Mouse (Mus musculus): Measurements from ENCODE around the gene Grb10. TPM values are rescaled to one million over a fixed set of nuclear protein-coding genes. Genes with fewer than 3 reads are reported as not detected.

The Grb10 gene
- total and polyA plus RNA-seq, 2 experiments: 3.0 to 4.0 TPM

DNA sequence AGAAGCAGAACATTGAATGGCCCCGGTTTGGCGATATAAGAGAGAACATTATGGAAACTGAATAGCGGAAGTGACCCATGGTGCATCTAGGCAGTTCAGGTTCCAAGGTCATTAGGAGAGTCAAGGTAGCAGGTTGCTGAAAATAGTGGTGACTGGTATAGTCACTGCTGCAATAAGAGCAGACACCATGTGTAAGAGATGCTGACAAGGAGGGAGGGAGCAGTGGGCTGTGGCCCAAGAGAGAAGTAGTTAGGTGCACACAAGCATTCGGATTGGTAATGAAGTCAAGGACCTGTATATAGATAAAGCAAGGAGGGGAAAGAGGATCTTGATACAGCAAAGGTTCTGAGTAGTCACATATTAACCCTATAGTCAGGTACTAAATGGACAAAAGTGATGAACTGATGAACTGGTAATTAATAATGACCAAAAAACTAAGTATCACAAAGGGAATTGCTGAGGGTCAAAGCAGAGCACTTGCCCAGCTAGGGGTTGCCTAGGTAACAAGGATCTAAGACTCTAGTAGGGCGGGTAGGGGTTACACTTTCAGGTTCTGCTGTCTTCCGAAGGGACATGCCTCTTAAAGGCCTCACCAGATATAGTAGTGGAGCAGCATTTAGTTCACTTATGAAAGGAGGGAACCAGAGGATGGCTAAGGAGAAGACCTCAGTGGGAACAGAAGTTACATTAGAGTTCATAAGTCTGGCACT is 65.9 kb downstream of the Grb10 start:
- Histone ChIP-seq H3K27ac (replicated peaks; ENCODE audit: insufficient read depth, low read depth, low read length) (no peak overlapping the region), H3K4me1 (ENCODE audit: control insufficient read depth, insufficient read depth, low read length) (no peaks in the 10 kb centered on the region; the same call in 1 of the 2 replicates), H3K79me2 (ENCODE audit: control insufficient read depth, insufficient read depth, low read length) (no peaks in the 10 kb centered on the region), H3K9ac (ENCODE audit: low read depth, low read length) (no peak overlapping the region), H3K4me3 (ENCODE audit: insufficient read depth, low read depth, low read length) (no peak overlapping the region), H3K27me3 (ENCODE audit: control insufficient read depth, insufficient read depth, low read length) (no peaks in the 10 kb centered on the region), H3K36me3 (ENCODE audit: control insufficient read depth, insufficient read depth, low read length) (no peaks in the 10 kb centered on the region)
- TF ChIP-seq CTCF (IDR thresholded peaks at IDR 0.05; ENCODE audit: low read depth, low read length): no peak
- no peak for TF ChIP-seq POLR2A (IDR thresholded peaks at IDR 0.05; ENCODE audit: extremely low read depth, insufficient read depth, low read length)
- no peak for DNase-seq (ENCODE audit: extremely low read depth, low read depth, low spot score)
- 96% methylated on average over 6 of the region's 6 CpGs for WGBS

DNA sequence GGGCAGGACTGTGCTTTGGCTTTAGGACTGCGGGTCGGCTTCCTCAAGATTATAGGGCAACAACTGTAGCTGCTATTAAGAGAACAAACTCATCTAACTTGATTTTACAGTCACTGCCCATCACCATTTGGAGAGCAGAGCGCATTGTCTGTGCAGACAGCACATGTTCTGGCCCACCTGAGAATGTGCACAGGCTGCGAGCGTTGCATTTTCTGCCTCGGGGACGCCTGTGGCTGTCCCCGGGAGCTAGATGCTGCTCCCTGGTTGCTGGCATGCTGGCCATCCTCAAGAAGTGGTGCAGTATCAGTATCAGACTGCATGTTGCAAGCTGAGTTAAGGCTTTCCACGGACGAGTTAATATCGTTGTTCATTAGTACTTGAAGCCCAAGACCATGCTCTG is 68.2 kb downstream of the Grb10 start:
- H3K79me2 ChIP-seq (ENCODE audit: control insufficient read depth, insufficient read depth, low read length): no peaks in the 10 kb centered on the region
- 93% methylated on average over 11 of the region's 11 CpGs for WGBS
- H3K27ac ChIP-seq (replicated peaks; ENCODE audit: insufficient read depth, low read depth, low read length): no peak overlapping the region
- H3K27me3 ChIP-seq (ENCODE audit: control insufficient read depth, insufficient read depth, low read length): no peaks in the 10 kb centered on the region
- DNase-seq (ENCODE audit: extremely low read depth, low read depth, low spot score): no peak
- TF ChIP-seq POLR2A (IDR thresholded peaks at IDR 0.05; ENCODE audit: extremely low read depth, insufficient read depth, low read length) (no peak), CTCF (IDR thresholded peaks at IDR 0.05; ENCODE audit: low read depth, low read length) (no peak)
- no peak overlapping the region for H3K4me3 ChIP-seq (ENCODE audit: insufficient read depth, low read depth, low read length)
- no peaks in the 10 kb centered on the region for H3K36me3 ChIP-seq (ENCODE audit: control insufficient read depth, insufficient read depth, low read length)
- H3K9ac ChIP-seq (ENCODE audit: low read depth, low read length): no peak overlapping the region
- peaks cover 7% of the 10 kb centered on the region for H3K4me1 ChIP-seq (ENCODE audit: control insufficient read depth, insufficient read depth, low read length)

DNA sequence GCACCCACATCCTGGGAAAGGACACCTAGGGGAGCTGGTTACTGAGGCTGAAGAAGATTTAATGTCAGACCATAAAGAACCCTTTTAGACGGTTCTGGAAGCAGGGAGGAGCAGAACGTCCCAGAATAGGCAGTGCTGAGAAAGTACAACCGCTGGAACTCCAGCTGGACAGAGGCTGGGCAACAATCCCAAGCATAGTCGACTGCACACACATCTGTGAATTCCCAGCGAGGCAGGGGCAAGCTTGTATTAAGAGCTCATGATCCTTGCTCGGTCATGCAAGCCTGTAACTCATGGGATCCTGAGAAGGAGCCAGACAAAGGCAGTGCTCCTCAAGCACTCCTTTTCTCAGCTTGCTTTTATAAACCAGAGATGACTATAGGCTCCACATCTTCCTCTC is 69.7 kb downstream of the Grb10 start:
- H3K9ac ChIP-seq (ENCODE audit: low read depth, low read length): no peak overlapping the region
- H3K36me3 ChIP-seq (ENCODE audit: control insufficient read depth, insufficient read depth, low read length): no peaks in the 10 kb centered on the region
- no peak overlapping the region for H3K27ac ChIP-seq (replicated peaks; ENCODE audit: insufficient read depth, low read depth, low read length)
- H3K27me3 ChIP-seq (ENCODE audit: control insufficient read depth, insufficient read depth, low read length): no peaks in the 10 kb centered on the region
- no peaks in the 10 kb centered on the region for H3K79me2 ChIP-seq (ENCODE audit: control insufficient read depth, insufficient read depth, low read length)
- DNase-seq (ENCODE audit: extremely low read depth, low read depth, low spot score): no peak
- peaks cover 12% of the 10 kb centered on the region for H3K4me1 ChIP-seq (ENCODE audit: control insufficient read depth, insufficient read depth, low read length)
- TF ChIP-seq CTCF (IDR thresholded peaks at IDR 0.05; ENCODE audit: low read depth, low read length): no peak
- no peak for TF ChIP-seq POLR2A (IDR thresholded peaks at IDR 0.05; ENCODE audit: extremely low read depth, insufficient read depth, low read length)
- H3K4me3 ChIP-seq (ENCODE audit: insufficient read depth, low read depth, low read length): no peak overlapping the region
- WGBS: 73% methylated on average over 6 of the region's 6 CpGs

GRCm38 (mm10) chr11:11967519-11967918 is 71.0 kb downstream of the Grb10 start:
- 85% methylated on average over 8 of the region's 8 CpGs for WGBS
- H3K9ac ChIP-seq (ENCODE audit: low read depth, low read length): no peak overlapping the region

DNA sequence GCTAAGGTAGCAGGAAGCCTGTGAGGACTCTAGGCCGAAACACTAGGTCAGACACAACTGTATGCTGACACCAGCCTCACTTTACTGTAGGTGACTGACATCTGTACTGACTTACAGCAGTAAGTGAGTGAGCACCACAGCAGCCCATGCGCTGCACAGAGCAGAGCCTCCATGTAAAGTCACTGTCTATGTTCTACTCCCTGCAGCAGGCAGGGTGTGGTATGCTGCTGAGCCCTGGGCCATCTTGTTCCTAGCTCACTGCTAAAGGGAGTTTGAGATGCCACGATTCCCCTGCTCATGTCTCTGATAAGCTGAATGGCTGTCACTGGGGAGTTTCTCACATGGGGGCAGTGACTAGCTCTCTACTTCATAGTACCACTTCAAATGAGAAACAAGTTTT is 72.3 kb downstream of the Grb10 start:
- H3K4me1 ChIP-seq (ENCODE audit: control insufficient read depth, insufficient read depth, low read length): peaks cover 22% of the 10 kb centered on the region
- H3K27ac ChIP-seq (replicated peaks; ENCODE audit: insufficient read depth, low read depth, low read length): peak overlapping the region; percentile 35
- no peaks in the 10 kb centered on the region for H3K79me2 ChIP-seq (ENCODE audit: control insufficient read depth, insufficient read depth, low read length)
- H3K27me3 ChIP-seq (ENCODE audit: control insufficient read depth, insufficient read depth, low read length): no peaks in the 10 kb centered on the region
- no peak for DNase-seq (ENCODE audit: extremely low read depth, low read depth, low spot score)
- H3K4me3 ChIP-seq (ENCODE audit: insufficient read depth, low read depth, low read length): no peak overlapping the region
- 72% methylated on average over 3 of the region's 3 CpGs for WGBS
- H3K9ac ChIP-seq (ENCODE audit: low read depth, low read length): peak overlapping the region; percentile 10; the same call in 1 of the 2 replicates
- TF ChIP-seq POLR2A (IDR thresholded peaks at IDR 0.05; ENCODE audit: extremely low read depth, insufficient read depth, low read length): no peak
- no peak for TF ChIP-seq CTCF (IDR thresholded peaks at IDR 0.05; ENCODE audit: low read depth, low read length)
- no peaks in the 10 kb centered on the region for H3K36me3 ChIP-seq (ENCODE audit: control insufficient read depth, insufficient read depth, low read length)

More at GRCm38 (mm10) chr11:11967519-11967918, 71.0 kb downstream of the Grb10 start:
- H3K4me3 ChIP-seq (ENCODE audit: insufficient read depth, low read depth, low read length): no peak overlapping the region
- H3K79me2 ChIP-seq (ENCODE audit: control insufficient read depth, insufficient read depth, low read length): no peaks in the 10 kb centered on the region
- peaks cover 19% of the 10 kb centered on the region for H3K4me1 ChIP-seq (ENCODE audit: control insufficient read depth, insufficient read depth, low read length)
- no peaks in the 10 kb centered on the region for H3K27me3 ChIP-seq (ENCODE audit: control insufficient read depth, insufficient read depth, low read length)
- no peaks in the 10 kb centered on the region for H3K36me3 ChIP-seq (ENCODE audit: control insufficient read depth, insufficient read depth, low read length)
- no peak overlapping the region for H3K27ac ChIP-seq (replicated peaks; ENCODE audit: insufficient read depth, low read depth, low read length)
- no peak for DNase-seq (ENCODE audit: extremely low read depth, low read depth, low spot score)
- TF ChIP-seq POLR2A (IDR thresholded peaks at IDR 0.05; ENCODE audit: extremely low read depth, insufficient read depth, low read length) (no peak), CTCF (IDR thresholded peaks at IDR 0.05; ENCODE audit: low read depth, low read length) (no peak)

DNA sequence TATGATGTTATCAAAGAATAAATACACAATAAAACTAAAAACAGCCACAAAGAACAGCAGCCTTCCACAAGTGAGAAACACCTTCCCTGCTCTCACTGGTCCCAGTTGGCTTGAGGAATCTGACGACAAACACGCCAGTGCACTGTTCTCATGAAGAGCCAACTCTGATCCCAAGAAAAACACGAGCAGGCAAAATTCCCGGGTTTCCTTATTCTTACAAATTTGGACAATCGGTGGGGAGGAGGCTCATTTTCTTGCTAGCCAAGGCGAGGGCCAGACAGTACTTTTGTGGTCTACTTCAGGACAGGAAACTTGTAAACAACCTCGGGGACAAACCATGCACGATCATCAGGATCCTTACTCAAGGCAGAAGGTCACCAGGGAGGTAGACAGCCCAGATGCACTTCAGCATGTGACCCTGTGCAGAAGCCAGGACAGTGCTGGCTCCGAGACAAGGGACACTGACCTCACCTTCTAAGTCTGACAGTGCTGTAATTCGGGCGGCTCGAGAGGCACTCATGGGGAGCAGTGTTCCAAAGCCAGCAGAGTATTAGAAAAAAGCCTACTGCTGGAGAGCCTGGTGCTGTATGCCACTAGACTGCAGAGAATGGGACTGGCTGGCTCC is 72.9 kb downstream of the Grb10 start:
- Histone ChIP-seq H3K27ac (replicated peaks; ENCODE audit: insufficient read depth, low read depth, low read length) (peak overlapping the region; percentile 49), H3K36me3 (ENCODE audit: control insufficient read depth, insufficient read depth, low read length) (no peaks in the 10 kb centered on the region), H3K9ac (ENCODE audit: low read depth, low read length) (no peak overlapping the region; the same call in 1 of the 2 replicates), H3K27me3 (ENCODE audit: control insufficient read depth, insufficient read depth, low read length) (no peaks in the 10 kb centered on the region), H3K79me2 (ENCODE audit: control insufficient read depth, insufficient read depth, low read length) (no peaks in the 10 kb centered on the region), H3K4me1 (ENCODE audit: control insufficient read depth, insufficient read depth, low read length) (peaks cover 25% of the 10 kb centered on the region), H3K4me3 (ENCODE audit: insufficient read depth, low read depth, low read length) (no peak overlapping the region)
- WGBS: 6% methylated on average over 12 of the region's 12 CpGs
- peak; percentile 97 for DNase-seq (ENCODE audit: extremely low read depth, low read depth, low spot score)
- TF ChIP-seq POLR2A (IDR thresholded peaks at IDR 0.05; ENCODE audit: extremely low read depth, insufficient read depth, low read length) (no peak), CTCF (IDR thresholded peaks at IDR 0.05; ENCODE audit: low read depth, low read length) (no peak)

All from liver, adult 2 months (tissue).